Mouse (Mus musculus) adrenal gland, adult 18-20 months (tissue): ENCODE results near the gene Rpgr. TPM values are rescaled to one million over a fixed set of nuclear protein-coding genes. Genes with fewer than 3 reads are reported as not detected.

Experiments used
- DNase-seq, 2 experiments: peaks; one replicate each; pipeline ENCODE4 v3.0.0; 2021 to 2022; ENCODE audit warnings: low spot score in 2 of 2
- total RNA-seq, 2 experiments: library from RNA; stranded (reverse); gene quantifications; 1 replicate in 1 of 2; 2 replicates in 1 of 2; pipeline ENCODE4 v1.2.3; 2021

Gene Rpgr
- total RNA-seq, 2 experiments from 2014 or later: 3.8 to 4.5 TPM

DNA sequence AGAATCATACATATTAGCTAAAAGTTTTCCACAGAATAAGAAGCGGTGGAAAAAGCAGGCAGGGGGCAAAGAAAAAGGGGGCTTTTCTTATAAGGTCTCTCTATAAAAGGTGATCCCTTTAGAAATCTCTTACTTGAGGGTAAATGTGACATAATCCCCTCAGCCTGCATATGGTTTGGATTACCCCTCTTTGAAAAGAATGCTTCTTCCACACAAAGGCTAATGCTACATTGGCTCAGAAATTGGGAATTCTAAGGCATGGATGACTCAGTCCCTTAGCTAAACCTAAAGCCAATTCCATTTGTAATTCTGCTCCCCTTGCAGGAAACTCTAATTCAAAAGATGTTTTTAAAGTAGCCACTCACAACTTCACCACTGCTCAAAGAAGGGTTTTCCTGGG lies 136.7 kb downstream of the Rpgr start:
- no peak for DNase-seq

DNA sequence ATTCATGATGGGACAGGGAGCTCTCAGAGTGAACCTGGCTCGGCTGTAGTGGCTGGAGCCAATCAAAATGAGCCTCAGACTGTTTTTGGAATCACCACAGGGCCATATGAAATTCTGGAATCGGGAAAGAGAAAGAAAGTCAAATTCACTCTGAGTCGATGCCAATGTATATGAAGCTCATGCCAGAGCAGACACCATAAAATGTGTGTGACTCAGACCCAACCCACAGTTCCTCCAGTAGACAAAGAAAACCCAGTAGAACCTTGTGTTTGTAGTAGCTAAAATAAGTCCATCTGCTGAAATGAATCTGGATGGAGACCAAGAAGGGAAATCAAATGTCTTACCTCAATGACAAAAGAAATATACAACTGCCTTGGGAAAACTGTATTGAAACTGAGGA lies 142.8 kb downstream of the Rpgr start:
- DNase-seq: no peak

DNA sequence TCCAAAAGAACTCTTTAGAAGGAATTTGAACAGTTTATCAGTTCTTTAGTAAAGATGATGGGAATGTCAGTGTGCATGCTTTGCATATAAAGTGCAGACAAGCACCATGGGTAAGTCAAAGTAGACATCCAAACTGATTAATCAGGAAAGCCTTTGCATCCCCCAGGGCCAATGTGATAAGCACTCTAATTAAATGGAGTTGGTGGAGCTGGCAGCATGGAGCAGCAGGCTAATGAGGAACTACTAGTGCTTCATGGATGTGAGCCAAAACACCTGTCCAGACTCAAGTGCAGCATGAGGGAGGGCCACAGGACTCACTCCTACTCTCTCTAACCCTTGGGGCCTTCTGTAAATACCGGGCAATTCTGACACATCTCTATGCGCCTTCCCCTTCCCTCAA lies 145.2 kb downstream of the Rpgr start:
- DNase-seq: no peak

GRCm38 (mm10) chrX:10070689-10071088 lies 146.0 kb downstream of the Rpgr start:
- DNase-seq: no peak

- DNase-seq: no peak
These were observed 147.3 kb downstream of the Rpgr start for GRCm38 (mm10) chrX:10069405-10069804.

DNA sequence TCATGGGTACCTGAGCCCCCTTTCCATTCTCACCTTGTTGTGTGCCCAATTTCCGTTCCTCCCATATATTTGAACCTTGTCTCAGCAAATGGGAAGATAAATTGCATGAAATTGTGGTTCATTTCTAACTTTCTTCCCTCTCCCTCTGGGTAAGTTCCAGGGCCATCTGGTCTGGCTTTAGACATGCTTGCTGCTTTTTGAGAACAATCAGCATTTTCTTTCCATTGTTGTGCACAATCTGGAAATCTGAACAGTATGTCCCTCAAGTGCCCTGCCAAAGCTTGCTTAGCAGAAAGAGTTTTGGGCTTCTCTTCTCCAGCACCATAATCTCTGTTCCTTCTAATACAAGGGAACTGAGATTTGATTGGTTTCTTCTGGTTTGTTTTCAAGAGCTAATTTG lies 152.9 kb downstream of the Rpgr start:
- no peak for DNase-seq

GRCm38 (mm10) chrX:10063361-10063760 lies 153.4 kb downstream of the Rpgr start:
- no peak for DNase-seq

DNA sequence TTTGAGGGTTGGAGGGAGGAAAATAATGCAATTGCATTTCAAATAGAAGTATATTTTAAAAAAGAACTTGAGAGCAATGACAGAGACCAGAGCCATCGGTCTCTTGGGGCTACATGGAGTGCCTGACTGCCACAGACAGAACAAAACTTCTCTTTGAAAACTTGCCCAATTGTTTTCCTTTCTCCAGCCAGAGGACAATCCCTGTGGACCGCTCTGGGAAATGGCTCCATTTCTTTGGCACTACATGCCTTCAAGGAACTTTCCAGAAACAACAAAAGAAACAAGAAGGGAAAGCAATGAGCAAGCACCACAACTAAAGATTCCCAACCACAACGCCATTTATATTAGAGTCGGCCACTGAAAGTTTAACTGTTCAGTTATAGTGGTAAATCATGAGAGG lies 154.5 kb downstream of the Rpgr start:
- no peak for DNase-seq

DNA sequence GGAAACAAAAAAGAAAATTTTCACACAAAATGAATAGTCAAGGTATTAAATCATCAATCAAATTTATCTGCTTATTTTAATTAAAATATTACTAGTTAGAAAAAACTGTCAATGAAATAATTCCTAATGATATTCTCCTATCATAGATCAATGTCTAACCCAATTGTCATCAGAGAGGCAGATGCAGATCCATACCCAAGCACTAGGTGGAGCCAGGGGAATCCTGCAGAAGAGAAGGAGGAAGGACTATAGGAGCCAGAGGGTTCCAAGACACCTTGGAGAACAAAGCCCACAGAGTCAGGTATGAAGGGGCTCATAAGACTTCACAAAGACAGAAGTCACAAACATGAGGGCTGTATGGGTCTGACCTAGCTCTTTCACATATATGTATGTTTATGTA lies 182.1 kb downstream of the Rpgr start:
- no peak for DNase-seq

Other genes with a start within 250 kb of the Rpgr start
- 1 to 10 TPM; 3.8 to 7.5 TPM for gene Srpx, start 99.2 kb downstream of the Rpgr start, total RNA-seq
- gene Otc, start 35.4 kb upstream of the Rpgr start, total RNA-seq: not detected